Mouse (Mus musculus) thymus, postnatal 4 days (tissue): ENCODE data around the gene Zfp966.
"Not testable (repeated sequence)": the region's sequence is repeated elsewhere in the genome, so short reads cannot be mapped to it uniquely, and the experiment has no call there.

Experiments
- DNase-seq: peaks from one replicate; pipeline ENCODE4 v3.0.0; 2021

The Zfp966 gene

DNA sequence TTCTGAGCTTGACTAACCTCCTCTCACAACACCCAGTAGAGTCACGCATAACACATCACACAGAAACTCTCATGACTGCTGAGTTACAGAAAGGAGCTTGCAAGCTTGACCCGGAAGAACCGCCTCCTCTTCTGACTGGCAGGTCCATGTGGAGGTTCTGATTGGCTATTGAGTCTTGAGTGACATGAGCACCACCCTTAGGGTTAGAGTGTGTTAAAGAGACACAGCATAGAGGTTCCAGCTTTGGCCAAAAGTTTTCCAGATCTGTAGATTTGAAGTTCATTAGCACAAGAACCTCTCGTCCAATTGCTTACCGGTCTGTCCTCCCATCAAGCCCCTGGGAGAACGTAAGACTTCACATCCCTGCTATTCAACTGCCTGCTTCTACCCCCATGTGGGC, at the start of gene Zfp966:
Gene Zfp966 (minus strand): TSS at position 101 of the 400 bp plus-strand sequence.
- DNase-seq, result not testable (repeated sequence)

DNA sequence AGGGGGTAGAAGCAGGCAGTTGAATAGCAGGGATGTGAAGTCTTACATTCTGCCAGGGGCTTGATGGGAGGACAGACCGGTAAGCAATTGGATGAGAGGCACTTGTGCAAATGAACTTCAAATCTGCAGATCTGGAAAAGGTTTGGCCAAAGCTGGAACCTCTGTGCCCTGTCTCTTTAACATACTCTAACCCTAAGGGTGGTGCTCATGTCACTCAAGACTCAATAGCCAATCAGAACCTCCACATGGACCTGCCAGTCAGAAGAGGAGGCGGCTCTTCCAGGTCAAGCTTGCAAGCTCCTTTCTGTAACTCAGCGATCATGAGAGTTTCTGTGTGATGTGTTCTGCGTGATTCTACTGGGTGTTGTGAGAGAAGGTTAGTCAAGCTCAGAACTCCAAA, 34.1 kb upstream of the Zfp966 start, which contains the start of gene Gm2026:
Gene Gm2026 (plus strand): TSS at position 301 of the 400 bp plus-strand sequence.
- not testable (repeated sequence) for DNase-seq

DNA sequence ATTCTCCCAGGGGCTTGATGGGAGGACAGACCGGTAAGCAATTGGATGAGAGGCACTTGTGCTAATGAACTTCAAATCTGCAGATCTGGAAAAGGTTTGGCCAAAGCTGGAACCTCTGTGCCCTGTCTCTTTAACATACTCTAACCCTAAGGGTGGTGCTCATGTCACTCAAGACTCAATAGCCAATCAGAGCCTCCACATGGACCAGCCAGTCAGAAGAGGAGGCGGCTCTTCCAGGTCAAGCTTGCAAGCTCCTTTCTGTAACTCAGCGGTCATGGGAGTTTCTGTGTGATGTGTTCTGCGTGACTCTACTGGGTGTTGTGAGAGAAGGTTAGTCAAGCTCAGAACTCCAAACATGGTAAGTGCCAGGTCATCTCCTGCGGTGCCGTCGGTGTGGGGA, 61.9 kb downstream of the Zfp966 start, which contains the start of gene Gm6710:
Gene Gm6710 (plus strand): TSS at position 196 of the 400 bp plus-strand sequence.
- not testable (repeated sequence) for DNase-seq
